Mouse (Mus musculus) kidney, adult 11 months (tissue): ENCODE measurements at regions not wholly inside any gene's neighbourhood (a gene's known extent, or its start where the extent isn't known, plus 50 kb on each side); places are given as distances from the start of the nearest gene placed in this dataset.

Source experiments
- DNase-seq: peaks from one replicate; pipeline ENCODE4 v3.0.0; 2022

DNA sequence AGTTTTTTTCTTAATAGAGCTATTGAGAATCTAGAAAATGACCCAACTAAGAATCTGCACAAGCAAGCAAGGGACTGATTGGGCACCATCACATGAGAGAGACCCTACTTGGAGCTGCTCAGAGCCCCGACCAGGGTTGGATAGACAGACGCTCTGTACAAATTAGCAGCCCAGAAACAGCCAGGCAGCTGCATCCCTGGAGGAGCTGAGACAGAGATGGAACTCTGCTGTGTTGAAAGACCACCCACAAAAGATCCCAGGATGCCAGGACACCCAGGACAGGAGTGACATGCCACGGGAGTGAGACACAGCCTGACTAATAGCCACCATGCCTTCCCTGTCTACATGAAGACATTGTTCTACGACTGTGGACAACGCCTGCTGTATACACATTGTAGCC is 147.9 kb downstream of the Gm826 start:
- no peak for DNase-seq

GRCm38 (mm10) chr2:160170975-160171515 is 162.9 kb downstream of the Gm826 start:
- no peak for DNase-seq

DNA sequence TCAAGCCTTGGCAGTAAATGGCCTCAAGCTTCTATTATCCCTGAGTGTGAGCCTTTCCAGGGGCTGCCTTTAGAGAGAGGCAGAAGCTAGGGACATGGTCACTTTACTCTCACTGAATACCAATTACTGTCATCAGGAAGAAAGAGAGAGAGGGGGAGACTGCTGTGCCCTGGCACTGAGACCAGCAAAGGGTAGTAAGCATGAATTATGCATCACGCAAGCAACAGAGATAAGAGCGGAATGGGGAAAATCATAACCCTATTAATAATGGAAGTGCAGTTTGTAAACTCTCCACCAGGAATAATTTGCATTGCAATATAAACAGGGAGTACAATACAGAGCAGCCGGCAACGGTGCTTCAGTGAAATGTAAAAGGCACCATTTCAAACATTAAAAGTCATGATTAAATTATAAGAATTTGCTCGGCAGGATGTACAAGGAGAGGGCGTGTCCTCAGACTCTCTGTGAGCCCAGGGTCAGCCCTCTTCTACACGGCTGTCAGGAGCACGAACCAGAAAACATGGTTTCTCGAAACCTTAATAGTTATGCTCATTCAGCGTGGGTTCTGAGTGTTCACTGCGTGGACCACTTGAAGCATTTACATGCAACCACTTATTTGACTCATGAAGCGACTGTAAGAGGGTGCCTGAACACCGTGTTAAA is 175.2 kb downstream of the Gm826 start:
- DNase-seq = no peak

DNA sequence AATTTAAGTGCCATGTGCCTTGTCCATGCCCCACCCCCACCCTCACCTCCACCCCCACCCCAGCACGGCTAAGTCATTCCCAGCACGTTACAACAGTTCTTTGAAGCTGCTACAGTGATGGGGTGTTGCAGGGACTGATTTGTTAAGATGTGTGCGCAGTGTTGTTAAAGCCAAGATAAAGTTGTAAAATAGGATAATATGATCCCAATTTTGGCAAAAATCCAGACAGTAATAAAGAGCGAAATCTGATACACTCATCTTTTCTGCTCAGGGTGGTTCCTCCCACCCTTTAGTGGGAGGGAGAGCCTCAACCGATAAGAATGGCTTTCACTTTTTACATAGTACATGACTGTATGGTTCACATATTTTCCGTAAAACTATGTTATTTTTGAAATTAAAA is 180.2 kb downstream of the Gm826 start:
- no peak for DNase-seq

- DNase-seq = no peak
Measured at GRCm38 (mm10) chr2:160152101-160152500, 181.9 kb downstream of the Gm826 start.

DNA sequence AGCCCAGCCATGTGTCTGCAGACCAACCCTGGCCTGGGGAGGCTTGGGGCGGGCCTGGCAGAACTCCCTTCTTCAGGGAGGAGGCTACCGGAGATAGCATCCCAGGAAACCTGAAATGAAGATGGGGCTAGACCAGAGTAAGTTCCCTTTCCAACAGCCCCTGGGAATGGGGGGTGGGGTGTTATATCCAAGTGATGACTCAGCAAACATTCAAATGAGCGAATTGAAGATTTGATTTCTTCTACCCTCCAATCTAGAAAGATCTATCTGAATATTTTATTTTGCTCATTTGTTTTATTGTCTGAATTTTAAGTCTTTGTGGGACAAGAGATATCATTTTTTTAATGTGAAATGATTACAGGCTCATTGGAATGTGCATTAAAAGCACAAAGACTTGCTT is 185.0 kb downstream of the Gm826 start:
- DNase-seq = no peak

DNA sequence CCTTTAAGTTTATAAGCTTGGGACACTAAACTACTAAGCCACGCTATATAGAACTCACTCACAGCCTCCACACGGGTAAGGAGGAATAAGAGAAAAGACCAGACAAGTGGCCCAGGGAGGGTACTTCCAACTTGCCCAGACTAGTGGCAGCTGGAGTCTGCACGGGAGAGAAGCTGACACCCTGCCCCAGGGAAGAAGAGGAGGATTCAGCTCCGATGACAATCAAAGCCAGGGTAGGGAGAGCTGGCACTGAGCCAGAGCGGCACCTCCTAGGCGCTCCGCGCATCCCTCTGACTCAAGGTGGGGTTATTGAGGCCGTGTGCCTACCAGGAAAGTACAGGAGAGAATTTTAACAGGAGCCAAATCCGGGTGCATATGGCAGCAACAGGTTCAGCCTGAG is 185.4 kb downstream of the Gm826 start:
- no peak for DNase-seq

GRCm38 (mm10) chr2:160148031-160148430 is 185.9 kb downstream of the Gm826 start:
- no peak for DNase-seq

GRCm38 (mm10) chr2:160140166-160140740 is 193.7 kb downstream of the Gm826 start:
- no peak for DNase-seq

DNA sequence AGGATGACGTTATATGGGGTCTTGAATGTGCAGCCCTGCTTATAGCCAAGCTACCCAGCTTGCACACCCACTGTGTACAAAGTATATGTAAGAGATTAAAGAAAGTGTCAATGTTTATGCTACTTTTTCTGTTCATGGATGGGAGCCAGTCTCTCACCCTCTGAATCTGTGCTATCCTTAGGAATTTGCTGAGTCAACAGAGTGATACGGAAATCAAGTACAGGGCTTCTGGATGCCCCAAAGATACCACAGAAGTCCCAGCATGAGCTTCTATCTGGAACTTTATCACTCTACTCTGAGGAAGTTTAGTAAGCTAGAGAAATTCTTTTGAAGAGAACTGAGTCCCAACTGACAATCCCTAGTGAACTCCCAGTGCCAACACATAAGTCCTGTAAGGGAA is 195.9 kb downstream of the Gm826 start:
- DNase-seq = no peak

- DNase-seq = no peak
Measured at GRCm38 (mm10) chr2:160131797-160132196, 202.2 kb downstream of the Gm826 start.

DNA sequence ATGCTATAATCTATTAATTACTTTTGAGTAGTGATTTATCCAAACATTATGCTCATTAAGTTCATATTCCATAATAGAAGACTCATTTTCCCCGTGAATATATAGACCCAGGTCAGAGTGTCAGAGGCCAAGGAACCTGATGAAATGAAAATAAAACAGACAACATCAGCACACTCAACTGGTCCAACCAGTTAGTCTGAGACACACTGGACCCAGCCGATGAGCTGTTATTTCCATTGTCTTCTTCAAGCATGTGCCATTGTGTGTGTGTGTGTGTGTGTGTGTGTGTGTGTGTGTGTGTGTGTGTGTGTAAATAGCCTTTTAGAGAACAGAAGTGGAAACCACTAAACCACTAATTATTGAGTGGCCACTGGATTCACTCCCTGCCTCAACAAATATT is 202.6 kb downstream of the Gm826 start:
- DNase-seq = no peak

DNA sequence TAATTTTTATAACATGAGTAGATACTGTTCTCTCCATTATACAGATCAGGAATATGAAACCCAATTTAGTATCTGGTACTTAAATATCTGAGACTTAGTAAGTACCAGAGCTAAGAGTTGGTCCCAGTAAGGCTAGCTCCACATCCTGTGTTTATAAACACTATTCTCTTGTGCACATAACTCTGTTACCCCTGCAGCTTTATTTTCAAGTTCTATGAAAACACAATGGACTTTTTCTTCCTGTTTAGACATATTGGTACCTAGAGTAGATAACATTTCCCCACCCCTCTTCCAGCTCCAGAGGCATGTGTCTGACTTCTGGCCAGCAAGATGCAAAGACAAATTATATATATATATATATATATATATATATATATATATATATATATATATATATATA is 216.8 kb downstream of the Gm826 start:
- no peak for DNase-seq

DNA sequence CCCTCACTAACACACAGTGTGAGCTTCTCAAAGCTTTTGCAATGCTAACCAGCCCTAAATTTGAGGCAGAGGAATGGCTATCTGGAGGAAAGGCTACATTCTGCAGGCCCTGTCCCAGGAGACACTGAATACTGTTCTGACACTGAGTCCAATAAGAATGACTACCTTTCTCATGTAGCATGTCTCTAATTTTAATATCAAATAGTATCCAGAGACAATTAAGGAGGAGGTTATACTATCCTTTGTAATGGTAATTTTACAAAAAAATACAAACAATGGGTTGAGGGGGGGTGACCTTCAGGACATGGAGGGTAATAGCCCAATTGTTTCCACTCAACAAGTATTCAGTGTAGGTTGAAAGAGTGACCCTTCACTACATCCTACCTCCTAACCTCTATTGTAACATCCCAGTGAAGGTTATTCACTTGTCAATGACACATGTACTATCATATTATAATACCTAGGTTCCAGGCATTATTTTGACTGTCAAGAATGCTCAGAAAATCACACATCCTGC is 222.7 kb downstream of the Gm826 start:
- DNase-seq = no peak

GRCm38 (mm10) chr2:160093078-160093477 is 240.9 kb downstream of the Gm826 start:
- DNase-seq = no peak

DNA sequence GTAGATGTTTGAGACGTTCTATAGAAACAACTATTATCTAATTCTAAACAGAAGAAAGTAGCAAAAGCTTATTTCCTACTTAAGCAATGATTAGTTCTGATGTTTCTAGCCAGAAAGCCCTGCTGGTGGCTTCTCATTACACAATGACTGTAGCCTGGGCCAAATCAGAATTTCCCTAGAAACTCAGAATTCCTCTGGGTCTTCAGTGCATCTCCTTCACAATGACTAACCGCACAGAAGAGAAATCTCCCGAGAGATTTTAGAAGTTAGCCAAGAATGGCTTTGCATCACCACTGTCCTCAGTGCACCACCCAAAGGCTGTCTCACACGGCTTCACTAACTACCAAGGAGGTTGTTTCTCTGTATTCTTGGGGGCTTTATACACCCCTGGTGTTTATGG is 248.0 kb downstream of the Gm826 start:
- no peak for DNase-seq

- DNase-seq = no peak
Measured at GRCm38 (mm10) chr2:160083674-160084073, 250.3 kb downstream of the Gm826 start.

- no peak for DNase-seq
Measured at GRCm38 (mm10) chr2:160082106-160082653, 251.8 kb downstream of the Gm826 start.

DNA sequence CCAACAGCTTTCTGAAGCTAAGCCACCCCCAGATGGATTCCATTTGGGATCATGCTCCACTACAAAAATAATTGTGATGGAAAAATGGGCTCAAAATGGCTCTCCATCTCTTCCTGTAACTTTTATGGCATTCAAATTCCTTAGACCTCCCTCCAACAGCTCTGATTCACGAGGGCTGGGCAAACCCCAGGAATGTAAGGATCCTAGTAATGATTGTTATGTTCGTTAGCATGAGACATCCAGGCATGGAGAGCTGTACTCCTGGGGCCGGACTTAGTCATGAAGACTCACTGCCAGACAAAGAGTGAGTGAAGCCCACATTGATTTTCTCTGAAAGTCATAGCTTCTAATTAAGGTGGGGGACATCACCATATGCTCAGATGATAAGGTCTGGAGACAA is 258.3 kb downstream of the Gm826 start:
- no peak for DNase-seq

DNA sequence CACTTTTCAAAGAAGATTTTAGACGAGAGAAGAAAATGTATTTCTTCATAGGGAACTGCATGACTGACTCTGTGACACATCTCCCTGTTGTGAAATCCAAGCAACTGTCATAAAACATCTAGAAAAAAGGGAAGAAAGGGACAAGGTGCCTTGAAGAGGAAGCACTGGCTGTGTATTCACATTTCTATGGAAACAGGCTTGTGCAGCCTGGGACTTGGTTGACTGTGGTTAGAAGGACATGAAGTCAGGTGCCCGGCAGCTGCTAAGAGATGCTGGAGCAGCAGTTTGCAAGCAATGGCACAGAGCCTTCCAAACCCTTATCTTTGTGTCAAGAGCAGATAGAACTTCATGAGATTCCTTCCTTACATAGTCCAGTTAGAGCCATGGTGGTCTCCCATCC is 263.5 kb downstream of the Gm826 start:
- no peak for DNase-seq

DNA sequence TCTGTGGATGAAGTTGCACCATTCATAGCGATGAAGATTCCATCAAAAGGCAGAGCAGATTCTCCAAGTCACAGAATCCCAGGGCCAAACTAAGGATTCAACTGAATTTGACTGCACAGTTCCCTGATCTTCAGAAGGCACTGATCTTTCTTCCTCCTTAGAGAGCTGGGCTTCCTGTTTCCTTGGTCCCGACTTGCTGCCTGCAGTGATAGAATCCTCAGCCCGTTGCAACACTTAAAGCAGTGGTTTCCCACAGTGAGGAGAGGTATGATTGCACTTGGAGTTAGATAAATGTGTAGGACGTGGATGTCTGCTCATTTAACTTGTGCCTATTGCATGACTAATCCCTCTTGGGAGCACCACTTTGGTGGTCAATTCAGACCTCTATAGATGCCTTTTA is 265.2 kb downstream of the Gm826 start:
- no peak for DNase-seq

DNA sequence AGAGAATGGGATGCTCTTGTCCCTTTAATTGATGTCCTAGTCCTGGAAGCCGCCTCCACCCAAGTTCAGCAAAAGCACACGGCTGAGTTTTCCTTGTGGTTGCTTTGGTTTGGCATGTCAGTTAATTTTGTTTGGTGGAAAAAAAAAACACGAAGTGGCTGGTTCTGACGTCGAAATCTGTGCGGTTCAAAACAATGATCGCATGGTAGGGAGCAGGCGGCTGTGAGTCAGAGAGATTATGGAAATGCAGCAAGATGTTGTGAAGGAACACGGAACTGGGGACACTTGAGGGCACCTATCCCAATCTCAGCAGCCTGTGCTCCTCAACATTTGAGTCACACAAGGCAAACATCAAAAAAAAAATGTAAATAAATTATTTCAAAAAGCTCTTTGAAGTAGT is 266.1 kb downstream of the Gm826 start:
- DNase-seq = no peak

- DNase-seq = peak; percentile 79
Measured at GRCm38 (mm10) chr2:160066491-160067303, 267.3 kb downstream of the Gm826 start.
